Mouse (Mus musculus) liver, embryonic 11.5 days (tissue): Measurements from ENCODE around the gene Pkd1l1. TPM values are rescaled to one million over a fixed set of nuclear protein-coding genes. Genes with fewer than 3 reads are reported as not detected.

Source experiments
- ATAC-seq: fragments of 200-750 bp; cut with Nextera tagmentation; replicated peaks from 2 replicates; pipeline ENCODE4 v1.8.0; 2017; ENCODE audit warnings: moderate number of reproducible peaks, mild to moderate bottlenecking, moderate TSS enrichment, moderate library complexity; ENCODE audit not compliant: low FRiP score
- DNase-seq: peaks from one replicate; pipeline ENCODE4 v3.0.0-alpha.2; 2017; ENCODE audit warnings: low spot score
- H3K27ac ChIP-seq: fragments of 300-500 bp; sonication (generic); 2 replicates; pipeline ENCODE4 v1.5.1; 2014; ENCODE audit warnings: mild to moderate bottlenecking, low read depth, low read length, control low read depth
- H3K27me3 ChIP-seq: fragments of 300-500 bp; sonication (generic); replicated peaks from 2 replicates; pipeline ENCODE4 v1.6.1; 2014; ENCODE audit warnings: low read length, mixed read lengths; ENCODE audit not compliant: control insufficient read depth, insufficient read depth
- H3K36me3 ChIP-seq: fragments of 300-500 bp; sonication (generic); 2 replicates; pipeline ENCODE4 v1.6.1; 2014; ENCODE audit warnings: mild to moderate bottlenecking, low read length, moderate library complexity, mixed read lengths; ENCODE audit not compliant: control insufficient read depth, insufficient read depth
- H3K4me1 ChIP-seq: fragments of 300-500 bp; sonication (generic); replicated peaks from 2 replicates; pipeline ENCODE4 v1.6.1; 2014; ENCODE audit warnings: low read length, mixed read lengths; ENCODE audit not compliant: control insufficient read depth, insufficient read depth
- H3K4me2 ChIP-seq: fragments of 300-500 bp; sonication (generic); 2 replicates; pipeline ENCODE4 v1.6.1; 2014; ENCODE audit warnings: mild to moderate bottlenecking, control low read depth, moderate library complexity
- H3K4me3 ChIP-seq: fragments of 300-500 bp; sonication (generic); 2 replicates; pipeline ENCODE4 v1.5.1; 2014; ENCODE audit warnings: low read depth, low read length, control low read depth
- H3K9ac ChIP-seq: fragments of 300-500 bp; sonication (generic); 2 replicates; pipeline ENCODE4 v1.6.1; 2014; ENCODE audit warnings: low read depth, low read length, control low read depth
- H3K9me3 ChIP-seq: fragments of 300-500 bp; sonication (generic); 2 replicates; pipeline ENCODE4 v1.6.1; 2016; ENCODE audit warnings: low read length, inconsistent platforms, mixed read lengths; ENCODE audit not compliant: control insufficient read depth
- WGBS: fragments of 180-500 bp; shearing (Covaris S2); extraction: QIAGEN DNeasy Blood & Tissue Kit; methylation state at CpG from one replicate; pipeline ENCODE4 v1.1.7; 2014; 5-methylcytosine and 5-hydroxymethylcytosine counted together
- polyA plus RNA-seq: library from polyadenylated mRNA; unstranded; fragments of >200 nt; fragmentation: Nextera tagmentation; extraction: Ambion mirVana; gene quantifications from 2 replicates; pipeline ENCODE4 v1.2.1, GENCODE M21; 2014

Gene Pkd1l1
- polyA plus RNA-seq, 1 experiment from 2014 or later, result 0.18 TPM

DNA sequence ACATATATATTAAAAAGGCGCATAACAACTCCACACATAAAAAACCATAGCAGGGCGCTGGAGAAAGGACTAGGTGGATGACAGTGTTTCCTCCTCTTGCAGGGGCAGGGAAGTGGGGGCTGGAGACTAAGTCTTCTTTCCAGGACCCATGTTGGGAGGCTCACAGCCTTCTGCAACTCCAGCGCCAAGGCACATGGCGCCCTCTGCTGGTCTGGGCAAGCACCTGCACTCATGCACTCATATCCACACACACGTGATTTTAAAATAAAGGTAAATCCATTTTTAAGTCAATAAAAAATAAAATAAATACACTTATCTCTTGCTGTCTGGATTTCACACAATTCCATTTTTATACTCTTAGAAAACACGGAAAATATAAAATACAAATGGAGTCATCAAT is 16.0 kb downstream of the Pkd1l1 start:
- Histone ChIP-seq H3K27me3 (no peaks in the 10 kb centered on the region), H3K4me2 (no peak overlapping the region), H3K9me3 (no peaks in the 10 kb centered on the region), H3K27ac (no peak overlapping the region), H3K9ac (no peak overlapping the region), H3K36me3 (no peaks in the 10 kb centered on the region), H3K4me1 (no peaks in the 10 kb centered on the region), H3K4me3 (no peak overlapping the region)
- WGBS, result 63% methylated on average over 6 of the region's 6 CpGs
- ATAC-seq (no peak), DNase-seq (no peak)

GRCm38 (mm10) chr11:8955678-8956077 is 17.4 kb downstream of the Pkd1l1 start:
- Histone ChIP-seq H3K27ac (no peak overlapping the region), H3K36me3 (no peaks in the 10 kb centered on the region), H3K9me3 (no peaks in the 10 kb centered on the region), H3K27me3 (no peaks in the 10 kb centered on the region), H3K4me2 (no peak overlapping the region), H3K4me1 (no peaks in the 10 kb centered on the region), H3K9ac (no peak overlapping the region), H3K4me3 (no peak overlapping the region)
- peak; percentile 23; the same call in 1 of the 2 replicates for ATAC-seq
- DNase-seq, result no peak
- WGBS, result 4% methylated on average over 1 of the region's 1 CpGs

DNA sequence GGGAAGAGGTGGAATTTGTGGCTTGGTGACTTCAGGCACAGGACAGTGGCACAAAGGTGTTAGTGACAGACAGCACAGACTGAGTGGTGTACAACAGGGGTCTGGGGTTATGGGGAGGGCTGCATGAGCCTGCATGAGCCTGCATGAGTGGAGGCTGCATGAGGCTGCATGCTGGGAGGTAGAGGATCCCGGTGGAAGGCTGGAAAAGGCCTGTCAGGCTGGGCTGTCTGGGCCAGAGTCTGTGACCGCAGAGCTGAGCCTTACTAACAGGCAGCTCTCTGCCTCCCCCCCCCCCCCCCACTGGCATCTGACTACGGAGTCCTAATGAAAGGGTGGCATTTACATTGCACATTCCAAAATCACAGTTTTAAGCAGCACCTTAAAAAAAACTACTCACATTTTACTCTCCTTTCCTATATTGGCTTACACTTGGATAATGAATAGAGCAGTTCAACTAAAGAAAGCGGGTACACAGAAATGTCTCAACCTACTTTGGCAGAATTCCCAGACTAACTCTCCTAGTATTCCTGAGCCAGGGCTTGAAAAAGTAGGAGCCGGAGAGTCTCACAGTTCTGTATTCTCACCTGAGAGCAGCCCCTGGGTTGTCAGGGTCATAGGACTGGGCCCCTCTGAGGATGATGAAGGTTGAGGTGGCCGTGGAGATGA is 23.2 kb downstream of the Pkd1l1 start:
- Histone ChIP-seq H3K27ac (no peak overlapping the region), H3K4me1 (no peaks in the 10 kb centered on the region), H3K9me3 (no peaks in the 10 kb centered on the region), H3K4me2 (no peak overlapping the region), H3K36me3 (no peaks in the 10 kb centered on the region), H3K4me3 (no peak overlapping the region), H3K27me3 (no peaks in the 10 kb centered on the region), H3K9ac (no peak overlapping the region)
- 87% methylated on average over 6 of the region's 6 CpGs for WGBS
- ATAC-seq (no peak), DNase-seq (no peak)

GRCm38 (mm10) chr11:8948871-8949270 is 24.2 kb downstream of the Pkd1l1 start:
- Histone ChIP-seq H3K4me1 (peaks cover 3% of the 10 kb centered on the region; the same call in 1 of the 2 replicates), H3K9me3 (no peaks in the 10 kb centered on the region), H3K27me3 (no peaks in the 10 kb centered on the region), H3K27ac (no peak overlapping the region), H3K36me3 (no peaks in the 10 kb centered on the region), H3K9ac (no peak overlapping the region), H3K4me3 (no peak overlapping the region), H3K4me2 (no peak overlapping the region)
- 49% methylated on average over 3 of the region's 3 CpGs for WGBS
- no peak for DNase-seq
- ATAC-seq, result no peak

- H3K36me3 ChIP-seq, result no peaks in the 10 kb centered on the region
- H3K4me1 ChIP-seq, result peaks cover 3% of the 10 kb centered on the region; the same call in 1 of the 2 replicates
- 51% methylated on average over 4 of the region's 4 CpGs for WGBS
- H3K4me3 ChIP-seq, result no peak overlapping the region
- no peak overlapping the region for H3K4me2 ChIP-seq
- H3K27ac ChIP-seq, result no peak overlapping the region
- no peaks in the 10 kb centered on the region for H3K9me3 ChIP-seq
- peak; percentile 73 for ATAC-seq
- no peaks in the 10 kb centered on the region for H3K27me3 ChIP-seq
- H3K9ac ChIP-seq, result no peak overlapping the region
- DNase-seq, result no peak
Measured at GRCm38 (mm10) chr11:8944114-8944513, 29.0 kb downstream of the Pkd1l1 start.

DNA sequence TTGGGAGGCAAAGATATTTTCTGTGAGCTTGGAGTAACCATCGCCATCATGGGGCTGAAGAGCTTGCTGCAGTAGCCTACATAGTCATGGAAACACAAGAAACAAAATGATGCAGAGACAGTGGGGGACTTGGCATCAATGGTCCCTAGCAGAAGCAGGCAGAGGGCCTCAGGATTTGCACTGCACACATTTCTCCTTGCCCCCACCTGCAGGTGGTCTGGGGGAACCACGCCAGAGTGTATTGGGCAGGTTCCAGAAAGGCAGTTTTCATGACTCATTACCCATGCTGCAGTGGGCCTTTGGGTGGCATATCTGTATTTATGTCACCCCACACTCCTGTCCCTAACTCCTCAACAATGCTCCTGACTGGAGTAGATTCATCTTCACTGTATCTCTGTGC is 30.6 kb downstream of the Pkd1l1 start:
- H3K27ac ChIP-seq, result no peak overlapping the region
- no peaks in the 10 kb centered on the region for H3K27me3 ChIP-seq
- no peak for DNase-seq
- H3K36me3 ChIP-seq, result no peaks in the 10 kb centered on the region
- H3K4me1 ChIP-seq, result peaks cover 3% of the 10 kb centered on the region; the same call in 1 of the 2 replicates
- ATAC-seq, result no peak
- H3K9ac ChIP-seq, result no peak overlapping the region
- no peak overlapping the region for H3K4me2 ChIP-seq
- H3K9me3 ChIP-seq, result no peaks in the 10 kb centered on the region
- H3K4me3 ChIP-seq, result no peak overlapping the region
- 78% methylated on average over 2 of the region's 2 CpGs for WGBS

- no peaks in the 10 kb centered on the region for H3K27me3 ChIP-seq
- DNase-seq (no peak), ATAC-seq (no peak)
- H3K4me3 ChIP-seq, result no peak overlapping the region
- H3K9ac ChIP-seq, result no peak overlapping the region
- 80% methylated on average over 9 of the region's 9 CpGs for WGBS
- no peaks in the 10 kb centered on the region for H3K9me3 ChIP-seq
- H3K27ac ChIP-seq, result no peak overlapping the region
- H3K36me3 ChIP-seq, result no peaks in the 10 kb centered on the region
- no peaks in the 10 kb centered on the region for H3K4me1 ChIP-seq
- H3K4me2 ChIP-seq, result no peak overlapping the region
Measured at GRCm38 (mm10) chr11:8936431-8937110, 36.5 kb downstream of the Pkd1l1 start.

- H3K9ac ChIP-seq, result no peak overlapping the region
- H3K4me1 ChIP-seq, result no peaks in the 10 kb centered on the region
- no peaks in the 10 kb centered on the region for H3K36me3 ChIP-seq
- H3K27ac ChIP-seq, result no peak overlapping the region
- H3K27me3 ChIP-seq, result no peaks in the 10 kb centered on the region
- no peaks in the 10 kb centered on the region for H3K9me3 ChIP-seq
- H3K4me3 ChIP-seq, result no peak overlapping the region
- 88% methylated on average over 8 of the region's 8 CpGs for WGBS
- DNase-seq (no peak), ATAC-seq (no peak)
- H3K4me2 ChIP-seq, result no peak overlapping the region
Measured at GRCm38 (mm10) chr11:8916081-8916671, 56.9 kb downstream of the Pkd1l1 start.
